Mouse (Mus musculus) layer of hippocampus, postnatal 14 days (tissue): ENCODE results near the gene Dhcr7. TPM values are rescaled to one million over a fixed set of nuclear protein-coding genes. Genes with fewer than 3 reads are reported as not detected.

ENCODE experiments used
- DNase-seq, 2 experiments: peaks; one replicate each; pipeline ENCODE4 v3.0.0; 2021 to 2022; ENCODE audit warnings: low spot score in 2 of 2, mixed read lengths in 1 of 2
- long read RNA-seq, 2 experiments: library from polyadenylated mRNA; stranded (forward); transcript quantifications; one replicate each; pipeline ENCODE4 v2.0.0; 2021
- total RNA-seq, 2 experiments: library from RNA; stranded (reverse); gene quantifications; 2 replicates each; pipeline ENCODE4 v1.2.3; 2021

Gene Dhcr7
- 10 to 100 TPM; 66.2 to 69.8 TPM for total RNA-seq
- long read RNA-seq, experiment 1, partial matches to known transcripts, result 65 of 74 reads
- long read RNA-seq, experiment 1, other reads (novel, unspliced or antisense), result 9 of 74 reads
- long read RNA-seq, experiment 2, partial matches to known transcripts, result 78 of 87 reads
- long read RNA-seq, experiment 2, other reads (novel, unspliced or antisense), result 7 of 87 reads

DNA sequence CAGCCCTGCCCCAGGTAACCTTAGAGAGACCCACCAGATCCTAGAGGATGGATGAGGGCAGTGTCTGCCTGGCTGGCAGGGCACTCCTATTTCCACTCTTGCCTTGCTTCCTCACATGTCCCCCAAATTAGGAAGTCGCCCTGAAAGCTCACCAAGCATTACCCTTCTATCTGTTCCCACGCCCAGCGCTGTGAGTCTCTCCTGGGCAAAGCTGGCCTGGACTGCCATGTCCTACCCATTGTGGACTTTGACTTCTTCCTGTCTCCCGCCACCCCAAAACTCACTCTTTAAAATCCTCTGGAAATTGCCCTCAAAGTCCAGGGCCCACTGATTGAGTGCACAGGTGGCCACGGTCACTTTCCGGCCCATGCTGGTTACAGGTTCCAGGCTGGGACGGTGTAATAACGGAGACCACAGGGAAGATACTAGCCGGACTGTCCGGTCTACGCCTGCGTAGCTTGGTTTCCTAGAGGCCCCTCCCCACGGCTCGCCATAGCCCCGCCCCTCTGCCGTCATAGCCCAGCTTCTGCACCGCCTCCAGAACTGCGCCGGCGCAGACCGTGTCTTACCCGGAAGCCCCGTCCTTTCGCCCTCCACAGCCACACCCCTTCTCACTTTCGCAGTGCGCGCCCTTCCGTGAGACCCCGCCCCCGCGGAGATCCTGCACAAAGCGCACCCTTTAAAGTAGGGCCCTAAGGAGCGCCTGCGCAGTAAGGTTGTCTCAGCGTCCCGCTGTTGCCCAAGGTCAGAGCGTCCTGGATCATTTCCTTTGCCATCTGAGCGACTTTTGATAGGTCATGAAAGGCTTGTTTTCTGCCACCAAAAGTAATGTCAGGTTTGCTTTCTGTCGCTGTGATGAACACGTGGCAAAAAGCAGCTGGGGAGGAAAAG, at the start of gene Dhcr7, which contains the start of gene Nadsyn1:
TSS of gene Dhcr7 (plus strand) at position 771 of the 891 bp plus-strand sequence.
TSS of gene Nadsyn1 (minus strand) at position 475 of the 891 bp plus-strand sequence.
- peak; percentile 97 to 99 for DNase-seq

DNA sequence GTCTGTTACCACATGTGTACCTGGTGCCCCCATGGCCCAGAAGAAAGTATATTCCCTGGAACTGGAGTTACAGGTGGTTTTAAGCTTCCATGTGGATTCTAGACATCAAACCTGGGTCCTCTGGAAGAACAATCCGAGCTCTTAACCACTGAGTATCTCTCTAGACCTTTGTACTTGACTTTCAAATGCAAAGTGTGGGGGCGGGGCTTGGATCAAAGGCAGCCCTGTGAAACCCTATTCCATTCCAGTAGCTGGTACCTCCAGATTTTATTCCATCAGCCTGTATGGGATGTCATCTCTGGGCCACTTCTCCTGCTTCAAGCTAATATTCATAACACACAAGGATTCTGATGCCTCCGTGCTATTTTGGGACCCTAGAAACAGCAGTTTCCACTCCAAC, 46.8 kb upstream of the Dhcr7 start:
- no peak for DNase-seq

DNA sequence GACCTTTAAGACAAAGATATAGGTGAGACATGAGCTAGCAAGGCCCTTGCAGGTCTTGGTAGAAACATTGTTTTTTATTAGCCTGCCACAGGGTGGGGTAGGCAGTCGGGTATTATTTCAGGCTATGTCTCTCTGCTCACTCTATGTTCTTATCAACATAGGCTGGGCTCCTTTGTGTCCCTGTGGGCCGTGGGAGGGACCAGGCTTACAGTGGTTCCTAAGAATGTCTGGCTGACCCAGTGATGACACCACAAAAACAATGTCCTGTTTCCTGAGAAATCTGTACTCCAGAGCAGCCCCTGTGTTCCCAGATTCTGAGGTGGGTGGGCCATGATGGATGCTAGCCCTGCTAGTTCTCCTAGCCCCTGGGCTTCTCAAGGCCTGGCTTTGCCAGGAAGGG, 45.6 kb upstream of the Dhcr7 start:
- DNase-seq, result no peak

DNA sequence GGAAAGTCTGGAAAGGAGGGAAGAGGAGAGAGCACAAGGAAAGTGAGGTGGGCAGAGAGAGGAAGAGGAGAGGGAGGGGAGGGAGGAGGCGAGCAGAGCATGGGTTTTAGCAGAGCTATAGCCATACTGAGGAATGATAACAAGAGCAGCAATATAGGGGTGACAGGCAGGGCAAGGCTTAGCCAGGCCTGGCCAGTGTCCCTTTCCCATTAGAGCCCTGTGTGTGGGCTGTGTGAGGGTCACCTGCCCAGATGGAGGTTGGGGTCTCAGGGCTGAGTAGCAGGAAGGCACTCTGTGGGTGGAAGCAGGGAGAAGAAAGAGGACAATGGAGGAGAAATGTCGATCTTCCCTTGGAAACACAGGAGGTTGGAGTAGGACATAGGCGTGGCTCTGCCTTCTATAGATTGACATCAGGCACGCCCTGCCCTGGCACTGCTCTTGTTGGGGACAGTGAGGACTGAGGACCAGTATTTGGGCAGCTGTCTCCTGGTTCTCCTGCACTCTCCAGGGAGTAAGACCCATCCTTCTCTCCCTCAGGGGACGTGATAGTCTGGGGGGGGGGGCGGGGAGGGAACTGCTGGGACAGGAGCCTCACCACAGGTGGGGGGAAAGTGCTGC, 39.5 kb upstream of the Dhcr7 start:
- DNase-seq, result no peak

DNA sequence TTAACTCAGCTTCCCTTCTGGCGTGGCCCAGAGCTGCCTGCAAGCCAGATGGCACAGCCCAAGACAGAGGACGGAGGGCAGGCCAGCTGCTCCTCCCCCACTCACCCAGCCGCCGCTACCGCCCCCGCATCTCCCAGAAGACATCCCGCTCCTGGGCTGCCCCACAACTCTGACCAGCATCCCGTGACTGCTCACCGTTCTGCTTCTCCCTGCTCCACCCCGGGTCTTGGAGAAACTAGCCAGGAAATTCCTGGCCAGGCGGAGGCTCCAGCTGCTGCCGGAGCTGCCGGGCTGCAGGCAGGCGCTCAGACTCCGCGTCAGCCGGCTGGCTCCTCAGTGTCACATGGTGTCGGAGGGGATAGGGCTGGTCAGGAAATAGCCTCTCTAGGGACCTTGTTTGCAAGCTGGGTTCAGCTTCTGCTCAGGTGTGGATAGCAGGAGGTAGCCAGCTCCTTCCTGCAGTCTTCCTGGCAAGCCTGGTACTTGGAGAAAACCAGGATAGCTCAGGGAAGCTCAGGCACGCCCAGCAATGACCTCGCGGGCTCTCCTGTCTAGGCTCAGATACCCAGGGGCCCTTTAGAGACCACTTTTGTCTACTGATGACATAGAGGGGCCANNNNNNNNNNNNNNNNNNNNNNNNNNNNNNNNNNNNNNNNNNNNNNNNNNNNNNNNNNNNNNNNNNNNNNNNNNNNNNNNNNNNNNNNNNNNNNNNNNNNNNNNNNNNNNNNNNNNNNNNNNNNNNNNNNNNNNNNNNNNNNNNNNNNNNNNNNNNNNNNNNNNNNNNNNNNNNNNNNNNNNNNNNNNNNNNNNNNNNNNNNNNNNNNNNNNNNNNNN, 38.7 kb upstream of the Dhcr7 start, which contains the start of gene Mrgpre:
TSS of gene Mrgpre (minus strand) at position 505 of the 834 bp plus-strand sequence.
- DNase-seq, result peak; percentile 49 to 75

DNA sequence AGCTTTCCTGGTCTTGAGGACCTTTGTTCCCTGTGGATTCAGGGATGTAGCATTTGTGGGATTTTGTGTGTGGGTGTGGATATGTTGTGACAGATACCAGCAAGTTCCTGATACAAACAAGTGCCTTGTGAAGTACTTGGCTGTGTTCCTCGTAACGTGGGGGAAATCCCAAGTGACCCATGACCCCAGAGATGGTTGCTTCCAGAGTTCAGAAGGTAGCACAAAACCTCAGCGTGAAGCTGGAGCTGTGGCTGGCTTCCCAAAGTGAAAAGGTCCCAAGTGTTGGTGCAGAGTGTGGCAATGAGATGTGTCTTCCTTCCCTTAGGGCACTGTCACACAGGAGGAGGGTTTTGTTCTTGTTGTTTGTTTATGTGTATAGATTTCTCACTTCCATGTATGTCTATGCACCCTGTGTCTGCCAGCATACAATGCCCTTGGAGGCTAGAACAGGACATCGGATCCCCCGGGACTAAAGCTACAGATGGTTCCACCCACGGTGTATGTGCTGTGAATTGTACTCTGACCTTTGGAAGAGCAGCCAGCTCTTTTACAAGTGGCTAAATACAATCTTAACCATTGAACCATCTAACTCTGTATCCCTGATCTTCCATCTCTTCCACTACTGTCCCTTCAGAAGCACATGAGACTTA, 30.5 kb upstream of the Dhcr7 start:
- DNase-seq, result no peak

DNA sequence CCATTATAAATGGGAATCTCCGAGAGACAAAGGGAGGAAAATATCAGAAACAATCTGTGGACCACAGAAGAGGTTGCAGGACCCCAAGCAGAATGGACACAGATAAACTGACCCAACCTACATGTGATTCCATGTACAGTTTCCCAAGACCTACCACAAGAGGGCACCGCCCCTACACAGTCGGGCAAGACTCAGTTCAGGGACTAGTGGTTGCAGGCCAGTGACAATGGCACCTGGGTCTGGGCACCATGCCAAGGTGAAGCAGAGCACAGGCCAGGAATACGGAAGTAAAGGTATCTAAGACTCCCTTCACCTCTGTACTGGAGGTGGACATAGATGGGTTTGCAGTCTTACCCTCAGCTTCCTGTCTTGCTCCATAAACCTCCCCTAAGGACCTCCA, 29.8 kb upstream of the Dhcr7 start:
- no peak for DNase-seq

DNA sequence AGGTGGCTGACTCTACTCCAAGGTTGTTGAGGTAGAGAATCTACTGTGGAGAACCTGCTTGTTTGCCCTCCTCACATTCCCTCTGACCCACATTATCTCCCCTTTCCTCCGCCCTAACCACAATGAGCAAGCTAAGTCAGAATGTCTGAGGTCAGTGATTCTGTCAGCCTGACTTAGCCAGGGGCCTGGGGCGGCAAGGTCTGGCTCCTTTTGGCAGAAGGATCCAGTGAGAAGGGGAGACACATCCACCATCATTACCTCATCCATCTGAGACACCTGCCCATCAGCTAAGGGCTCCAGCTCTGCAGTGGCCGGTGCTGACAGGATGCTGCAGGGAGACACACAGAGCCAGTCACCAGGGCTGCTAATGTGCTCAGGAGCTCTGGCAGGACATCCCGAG, 24.2 kb upstream of the Dhcr7 start:
- DNase-seq, result no peak

DNA sequence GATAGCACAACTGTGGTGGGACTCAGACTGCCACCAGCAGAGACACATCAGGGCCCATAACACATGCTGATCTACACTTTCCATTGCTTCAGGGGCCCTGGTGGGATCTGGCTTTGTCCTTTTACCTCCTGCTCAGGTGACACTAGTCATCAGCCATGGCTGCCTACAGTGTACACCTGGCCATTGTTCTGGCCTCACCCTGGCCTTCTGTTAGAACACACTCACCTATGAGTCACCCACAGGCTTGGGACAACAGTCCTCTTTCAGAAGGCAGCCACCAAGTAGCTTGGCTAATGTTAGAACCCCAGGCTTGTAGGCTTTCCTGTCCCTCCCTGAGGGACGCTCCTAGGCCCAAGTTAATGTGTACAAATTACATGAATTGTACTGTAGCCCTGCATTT, 22.2 kb upstream of the Dhcr7 start:
- DNase-seq, result no peak

DNA sequence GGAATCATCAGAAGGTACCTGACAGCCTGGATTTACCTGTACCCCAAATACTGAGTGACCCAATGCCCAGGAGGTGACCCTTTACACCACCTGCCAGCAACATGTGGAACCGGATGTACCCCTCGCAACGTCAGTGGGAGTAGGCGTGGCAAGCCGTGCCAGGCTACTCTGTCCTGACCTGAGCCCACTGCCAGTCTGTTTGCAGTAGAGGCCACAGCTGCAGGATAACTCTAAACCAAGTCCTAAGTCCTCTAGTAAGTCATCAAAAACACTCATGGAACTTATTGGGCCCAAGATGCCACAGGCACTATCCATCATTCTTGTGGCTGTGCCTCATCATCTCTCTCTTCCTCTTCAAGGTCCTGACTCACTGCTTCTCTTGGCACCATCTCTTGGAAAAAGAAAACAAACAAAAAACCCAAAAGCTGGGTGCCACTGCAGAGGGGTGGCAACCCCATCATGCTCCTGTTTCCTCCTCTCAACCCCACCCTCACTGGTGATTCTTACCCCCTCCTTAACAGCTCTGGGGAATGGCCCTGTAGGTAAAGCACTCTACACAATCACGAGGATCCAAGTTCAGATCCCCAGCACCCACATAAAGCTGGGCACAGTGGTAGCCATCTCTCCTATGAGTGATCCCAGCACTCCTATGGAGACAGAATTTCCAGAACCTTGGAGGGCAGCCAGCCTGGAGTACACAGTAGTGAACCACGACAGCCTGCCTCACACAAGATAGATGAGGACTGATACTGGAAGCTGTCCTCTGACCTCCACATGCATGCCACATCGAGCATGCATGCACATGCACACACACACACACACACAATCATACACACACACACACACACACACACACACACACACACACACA, 21.5 kb upstream of the Dhcr7 start:
- no peak for DNase-seq

DNA sequence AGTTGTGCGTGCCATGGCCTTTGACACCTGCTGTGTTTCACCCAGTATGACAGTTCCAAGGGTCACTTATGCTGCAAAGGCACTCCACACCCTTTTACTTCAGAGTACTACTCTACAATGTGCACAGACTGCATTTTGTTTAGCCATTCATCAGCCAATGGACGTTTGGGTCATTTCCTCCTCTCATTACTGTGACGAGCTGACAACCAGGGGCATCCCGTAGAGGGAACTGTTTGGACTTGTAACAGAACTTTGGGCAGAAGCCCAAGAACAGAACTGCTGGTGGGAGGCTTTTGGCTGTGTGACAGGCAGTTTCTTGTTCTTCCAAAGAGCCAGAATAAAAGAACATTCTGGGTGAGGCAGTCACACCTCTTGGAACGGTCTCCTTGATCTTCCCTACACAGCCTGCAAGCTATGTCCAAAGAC, 17.7 kb upstream of the Dhcr7 start:
- DNase-seq, result peak; percentile 36 to 73

DNA sequence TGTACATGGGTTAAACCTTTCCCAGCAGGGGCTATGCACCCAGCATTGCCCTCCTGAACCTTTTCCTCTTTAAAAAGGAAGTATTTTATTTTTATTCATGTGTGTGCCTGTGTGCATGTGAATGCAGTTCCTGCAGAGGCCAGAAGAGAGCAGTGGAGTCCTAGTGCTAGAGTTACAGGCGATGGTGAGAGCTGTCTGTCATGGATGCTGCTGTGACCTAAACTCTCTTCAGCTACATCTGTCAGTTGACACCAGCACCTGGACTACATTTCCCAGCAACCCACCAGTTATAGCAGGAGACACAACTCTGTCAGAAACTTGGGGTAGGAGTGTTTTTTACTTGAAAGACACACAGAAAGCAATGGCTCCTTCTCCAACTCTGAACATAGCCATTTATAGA, 14.0 kb upstream of the Dhcr7 start:
- DNase-seq, result no peak

DNA sequence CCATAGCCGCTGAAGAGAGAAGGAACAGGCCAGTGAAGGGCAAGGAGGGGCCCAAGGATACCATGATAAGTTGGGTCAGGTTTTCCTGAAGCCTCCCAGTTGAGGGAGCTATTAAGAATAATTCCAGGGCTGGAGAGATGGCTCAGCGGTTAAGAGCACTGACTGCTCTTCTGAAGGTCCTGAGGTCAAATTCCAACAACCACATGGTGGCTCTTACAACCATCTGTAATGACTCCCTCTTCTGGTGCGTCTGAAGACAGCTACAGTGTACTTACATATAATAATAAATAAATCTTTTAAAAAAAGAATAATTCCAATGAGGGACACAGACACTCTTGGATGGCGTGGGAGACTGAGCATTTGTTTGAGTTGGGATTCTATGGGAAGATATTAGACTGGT, 3.7 kb upstream of the Dhcr7 start:
- DNase-seq, result no peak

DNA sequence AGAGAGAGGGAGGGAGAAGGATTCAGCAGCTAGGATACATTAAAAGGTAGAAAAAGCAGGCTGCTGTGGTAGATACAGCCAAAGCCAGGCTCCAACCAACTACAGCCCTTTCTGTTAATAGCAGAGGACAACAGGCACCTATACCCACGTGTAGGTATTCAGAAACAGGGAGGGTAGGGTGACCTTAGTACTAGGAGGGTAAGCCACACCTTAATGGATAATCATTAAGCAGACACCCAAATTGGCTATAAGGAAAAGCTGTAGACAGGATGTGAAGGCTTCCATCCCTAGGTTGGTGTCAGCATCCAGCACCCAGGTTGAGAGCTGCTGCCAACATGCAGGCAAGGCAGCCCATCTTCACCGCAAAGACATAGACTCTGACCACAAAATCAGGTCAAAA, 1.7 kb upstream of the Dhcr7 start:
- DNase-seq, result no peak

DNA sequence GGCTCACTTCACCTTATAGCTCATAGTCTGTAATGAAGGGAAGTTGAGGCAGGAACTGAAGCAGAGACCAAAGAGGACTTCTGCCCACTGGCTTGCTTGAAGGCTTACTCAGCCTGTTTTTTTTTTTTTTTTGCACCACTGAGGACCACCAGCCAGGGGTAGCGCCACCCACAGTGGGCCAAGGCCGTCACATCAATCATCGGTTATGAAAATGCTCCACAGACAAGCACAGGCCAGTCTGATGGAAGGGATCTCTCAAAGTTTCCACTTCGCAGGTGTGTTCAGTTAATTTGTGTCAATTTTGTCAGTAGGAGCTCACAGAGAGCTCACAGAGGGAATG, 291 bp downstream of the Dhcr7 start:
- DNase-seq, result no peak

DNA sequence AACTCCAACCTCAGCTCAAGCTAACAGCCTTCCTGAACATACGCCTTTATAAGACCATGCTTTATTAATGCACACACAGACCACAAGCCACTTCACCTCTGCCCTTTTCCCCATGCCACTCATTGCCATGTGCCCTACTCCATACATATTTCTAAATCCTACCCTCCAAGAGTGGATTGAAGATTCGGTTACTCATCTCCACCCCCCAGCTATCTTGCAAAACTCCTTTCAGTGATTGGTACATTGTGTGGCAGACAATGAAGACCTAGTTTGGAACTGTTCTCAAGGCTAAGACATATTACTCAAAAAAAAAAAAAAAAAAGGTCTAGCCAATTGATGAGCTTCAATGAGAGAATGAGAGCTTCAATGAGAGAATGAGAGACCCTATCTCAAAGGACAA, 4.0 kb downstream of the Dhcr7 start:
- no peak for DNase-seq

DNA sequence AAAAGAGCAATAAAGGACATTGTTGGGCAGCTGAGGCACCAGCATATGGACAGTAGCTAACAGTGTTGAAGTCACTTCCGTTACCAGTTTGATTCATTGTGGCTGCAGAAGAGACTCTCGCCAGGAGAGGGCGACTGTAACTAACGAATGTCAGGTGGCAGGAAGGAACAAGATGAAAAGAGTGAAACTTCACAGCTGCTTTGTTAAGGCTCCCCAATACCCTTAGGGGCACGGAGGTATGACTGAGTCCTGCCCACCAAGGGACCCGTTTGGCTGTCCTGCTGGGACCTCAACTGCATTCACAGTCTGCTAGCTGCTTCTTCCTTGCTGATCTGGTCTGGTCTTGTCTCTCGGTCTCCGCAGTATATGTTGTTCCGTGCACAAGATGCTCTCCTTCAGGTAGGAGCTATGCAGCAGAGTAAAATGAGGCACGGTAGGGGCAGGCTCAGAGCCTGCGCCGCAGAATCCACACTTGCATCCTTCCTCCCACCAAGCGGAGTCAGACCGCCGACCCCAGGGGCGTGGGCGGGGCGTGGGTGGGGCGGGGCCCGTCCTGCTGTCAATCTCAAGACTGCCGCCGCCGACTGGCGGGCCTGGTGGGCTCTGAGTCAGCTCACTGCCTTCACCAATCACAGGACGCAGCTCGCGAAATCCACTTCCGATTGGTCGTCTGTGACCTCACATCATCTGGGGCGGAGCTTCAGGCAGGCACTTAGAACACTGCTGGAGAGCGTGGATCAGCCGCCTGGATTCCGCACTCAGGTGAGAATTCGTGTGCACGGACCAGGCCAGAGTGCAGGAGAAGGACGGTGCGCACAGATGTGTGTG, 6.8 kb downstream of the Dhcr7 start:
- DNase-seq, result peak; percentile 93 to 97

DNA sequence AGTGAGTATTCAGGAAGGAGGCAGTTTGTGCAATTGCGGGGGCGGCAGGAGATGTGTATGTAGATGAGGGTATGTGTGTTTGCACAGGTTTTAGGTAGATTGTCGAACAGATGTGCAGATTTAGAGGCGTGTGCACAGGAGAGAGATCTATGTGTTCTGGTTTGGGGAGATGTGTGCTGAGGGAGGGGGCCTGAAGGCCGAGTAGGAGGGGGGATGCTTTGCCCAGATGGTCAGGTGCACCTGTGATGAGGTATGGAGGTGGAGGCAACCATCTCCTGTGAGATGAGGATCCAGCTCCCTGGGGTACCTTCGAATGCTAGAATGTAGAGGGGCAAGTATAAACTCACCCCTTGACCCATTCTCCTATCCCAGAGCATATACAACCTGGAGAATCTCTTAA, 7.5 kb downstream of the Dhcr7 start:
- DNase-seq, result no peak

DNA sequence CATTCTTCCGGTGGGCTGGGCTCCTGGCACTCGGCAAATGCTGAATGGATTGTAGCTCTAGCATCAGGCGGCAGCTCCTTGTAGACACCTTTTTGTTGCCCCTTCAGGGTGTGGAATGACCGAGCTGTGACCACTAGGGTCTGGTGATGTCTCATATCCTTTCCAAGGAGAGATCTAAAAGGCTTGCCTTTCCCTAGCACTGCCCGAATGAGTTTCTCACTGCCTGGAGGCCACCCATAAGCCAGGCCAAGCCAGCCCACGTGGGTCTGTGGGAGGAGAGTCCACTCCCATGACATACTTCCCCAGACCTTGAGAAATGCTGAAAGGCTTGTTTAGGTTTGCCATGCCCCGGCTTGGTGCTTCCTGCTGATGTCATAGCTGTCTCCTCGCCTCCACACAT, 9.3 kb downstream of the Dhcr7 start:
- DNase-seq, result no peak
